Mouse (Mus musculus) erythroid progenitor cell, adult 5-6 weeks (primary cell): ENCODE results near the gene Palmd. TPM values are rescaled to one million over a fixed set of nuclear protein-coding genes. Genes with fewer than 3 reads are reported as not detected.

Experiments
- ATAC-seq: replicated peaks from 2 replicates; pipeline ENCODE4 v1.8.0; 2016; ENCODE audit warnings: moderate number of reproducible peaks, mild to moderate bottlenecking, moderate TSS enrichment, inconsistent platforms; ENCODE audit not compliant: poor library complexity, low FRiP score, severe bottlenecking
- total RNA-seq, 2 experiments: library from RNA; stranded (forward) in 1 of 2; stranded (reverse) in 1 of 2; fragments of 150-400 nt in 1 of 2; fragments of 186-747, 209-891 nt in 1 of 2; gene quantifications; 2 replicates each; pipeline versions ENCODE4 v1.2.3 to v1.2.4; 2015 to 2017; ENCODE audit warnings: low replicate concordance in 2 of 2

Gene Palmd
- total RNA-seq (2015; ENCODE audit: low replicate concordance) (not detected in 2 replicates), total RNA-seq (2017; ENCODE audit: low replicate concordance) (0.64 TPM in 1 of 2 replicates, not detected in the other)

DNA sequence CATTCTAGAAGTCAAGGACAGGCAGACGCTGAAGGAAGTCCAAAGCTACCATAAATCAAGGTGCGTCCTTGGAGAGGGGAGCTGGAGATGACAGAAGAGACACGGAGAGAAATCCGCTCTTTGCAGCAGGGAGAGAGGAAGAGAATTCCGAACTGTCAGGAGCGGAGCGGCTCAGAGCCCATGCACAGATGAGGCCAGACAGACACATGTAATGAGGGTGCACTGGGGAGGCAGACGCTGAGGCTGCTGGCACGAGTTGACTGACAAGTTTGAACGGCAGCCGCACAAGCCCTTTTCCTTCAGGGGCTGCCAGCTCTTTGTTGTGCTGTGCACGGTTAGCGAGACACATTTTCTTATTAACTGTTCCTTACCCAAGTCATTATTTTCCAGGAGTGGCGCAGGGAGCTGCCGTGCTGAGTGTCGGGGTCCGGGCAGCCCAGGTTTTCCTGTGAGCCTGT, at the start of gene Palmd:
Palmd (minus strand) TSS at position 448 of the 458 bp plus-strand sequence.
- no peak for ATAC-seq

DNA sequence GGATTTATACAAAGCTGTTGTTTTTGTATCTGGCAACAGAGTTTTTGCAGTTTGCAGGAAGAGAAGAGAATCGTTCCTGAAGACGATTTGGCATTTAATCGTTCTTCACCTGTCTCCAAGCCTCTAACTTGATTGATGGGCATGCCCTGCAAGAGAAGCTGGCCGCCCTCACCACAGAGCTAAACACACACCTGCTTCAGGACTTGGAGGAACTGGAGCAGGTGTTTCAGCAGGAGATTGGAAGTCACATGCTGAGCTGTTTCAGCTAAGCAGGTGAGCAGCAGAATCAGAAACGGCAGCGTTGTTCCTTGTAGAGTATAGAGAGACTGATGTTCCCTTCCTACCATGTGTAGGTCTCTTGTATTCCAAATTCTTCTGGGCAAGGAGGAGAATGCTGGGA, 41.4 kb upstream of the Palmd start:
- no peak for ATAC-seq

DNA sequence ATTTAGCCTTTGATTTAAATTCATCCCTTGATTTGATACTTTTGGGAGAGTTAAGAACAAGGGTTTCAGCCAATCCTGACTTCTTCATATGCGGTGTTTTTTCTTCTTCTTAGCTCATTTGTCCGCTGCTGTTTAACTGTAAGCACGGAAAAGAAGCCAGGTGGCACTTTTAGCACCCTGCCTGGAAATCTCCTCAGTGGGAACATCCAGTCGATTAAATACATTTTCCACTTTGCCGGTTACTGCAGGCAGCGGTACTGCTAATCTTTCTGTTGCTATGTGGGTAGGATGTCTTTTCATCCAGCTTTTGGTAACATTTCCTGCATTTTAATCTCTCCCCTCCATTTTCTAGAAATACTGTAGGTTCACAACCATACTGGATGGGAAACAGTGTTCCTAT, 38.6 kb upstream of the Palmd start:
- no peak for ATAC-seq

DNA sequence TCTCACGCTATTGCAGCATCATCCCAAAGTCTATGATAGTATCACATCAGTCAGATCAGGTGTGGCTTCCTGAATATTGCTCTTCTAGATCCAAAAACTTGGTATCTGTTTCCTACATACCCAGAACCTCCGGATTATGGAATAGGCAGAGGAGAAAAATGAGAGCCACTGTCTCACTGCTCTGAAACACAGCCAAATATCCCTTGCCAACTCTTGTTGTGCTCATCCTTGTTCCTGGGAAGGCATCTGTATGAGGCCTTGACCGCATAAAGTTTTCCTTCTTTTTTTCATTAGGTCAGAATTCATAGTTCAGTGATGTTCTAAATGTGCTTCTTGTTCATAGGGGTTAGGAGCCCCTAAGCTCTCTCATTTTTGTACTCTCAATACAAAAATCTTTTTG, 37.8 kb upstream of the Palmd start:
- no peak for ATAC-seq

DNA sequence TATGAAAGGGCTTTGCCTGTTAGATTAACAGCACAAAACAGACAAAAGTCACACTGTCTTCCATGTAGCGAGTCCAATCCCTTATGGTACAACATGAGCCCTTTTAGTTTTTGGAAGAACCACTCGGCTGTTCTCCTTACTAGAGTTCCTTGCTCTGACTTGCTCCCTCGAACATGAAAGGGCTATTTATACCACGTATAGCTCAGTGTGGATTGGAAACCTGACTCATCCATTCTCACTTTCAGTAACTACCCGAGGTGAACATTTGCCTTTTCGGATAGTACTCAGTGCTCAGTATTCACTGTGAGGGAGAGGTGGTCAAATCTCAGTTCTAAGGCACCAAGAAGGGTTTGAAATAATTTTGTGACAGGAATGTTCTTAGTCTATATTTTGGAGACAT, 34.6 kb upstream of the Palmd start:
- no peak for ATAC-seq

DNA sequence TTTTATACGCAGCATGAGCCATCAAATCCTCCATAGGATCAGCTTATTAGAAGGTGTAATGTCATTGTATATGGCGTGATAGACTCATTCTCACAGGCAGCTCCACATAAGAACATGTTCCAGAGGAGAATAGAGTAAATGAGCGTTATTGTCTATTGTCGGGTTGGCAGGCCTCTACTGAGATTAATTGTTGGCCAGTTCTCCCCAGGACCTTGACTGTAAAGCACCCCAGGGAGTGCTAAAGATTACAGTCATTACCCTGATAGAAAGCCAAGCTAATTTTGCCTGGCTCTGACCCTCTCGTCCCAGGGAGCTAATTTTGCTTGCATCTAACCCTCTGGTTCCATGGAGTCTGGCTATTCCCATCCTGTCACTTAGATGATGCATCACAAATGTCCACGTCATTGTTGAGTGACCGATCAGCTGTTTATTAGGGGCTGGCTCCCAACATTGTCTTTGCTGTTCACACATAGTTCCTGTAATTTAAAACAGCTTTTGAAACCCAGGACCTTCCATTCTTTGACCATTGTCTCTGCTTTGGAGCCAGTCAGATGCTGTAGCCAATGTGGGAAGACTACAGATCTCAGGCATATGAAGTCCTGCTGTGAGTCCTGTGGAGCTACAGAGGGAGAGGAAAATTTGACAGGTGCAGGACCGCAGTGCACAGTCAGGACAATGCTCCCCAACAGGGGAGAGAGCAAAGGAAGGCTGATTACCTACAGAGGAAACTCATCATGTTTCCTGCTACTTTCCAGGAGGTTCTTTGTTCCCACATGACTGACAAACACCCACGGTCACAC, 33.1 kb upstream of the Palmd start:
- ATAC-seq: no peak

DNA sequence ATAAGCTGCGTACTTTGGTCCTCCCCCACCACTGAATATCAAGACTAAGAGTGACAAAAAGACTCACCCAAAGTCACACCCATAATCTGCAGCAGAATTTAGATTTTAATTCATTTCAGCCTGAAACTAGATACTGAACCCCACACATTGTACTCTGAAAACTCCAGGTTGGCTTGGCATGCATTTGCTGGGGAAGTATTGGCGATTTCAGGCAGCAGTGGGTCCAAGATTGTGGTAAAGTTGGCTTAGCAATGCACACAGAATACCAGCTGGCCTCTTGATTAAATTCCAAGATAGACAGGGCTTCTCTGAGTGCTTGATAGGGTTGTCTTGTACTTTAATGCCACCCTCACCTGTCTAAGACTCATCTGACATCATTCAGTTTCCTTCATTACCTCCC, 24.2 kb upstream of the Palmd start:
- no peak for ATAC-seq

DNA sequence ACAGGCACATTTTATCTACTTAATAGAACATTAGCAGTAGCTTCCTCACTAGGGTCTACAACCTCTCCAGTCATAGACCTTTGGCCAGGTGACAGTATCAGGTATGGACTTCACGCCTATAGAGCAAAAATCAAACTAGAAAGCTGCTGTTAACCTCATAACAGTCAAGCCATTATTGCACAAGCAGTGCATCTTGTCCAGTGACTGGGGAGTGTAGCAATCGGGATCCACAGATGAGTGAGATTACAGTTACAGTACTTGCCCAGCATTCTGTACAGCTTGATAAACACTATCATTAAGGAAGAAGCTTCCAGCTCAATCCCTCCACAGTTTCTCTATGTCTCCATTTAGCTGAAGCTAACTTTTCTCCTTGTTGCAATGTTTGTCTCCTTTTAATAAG, 22.4 kb upstream of the Palmd start:
- no peak for ATAC-seq

DNA sequence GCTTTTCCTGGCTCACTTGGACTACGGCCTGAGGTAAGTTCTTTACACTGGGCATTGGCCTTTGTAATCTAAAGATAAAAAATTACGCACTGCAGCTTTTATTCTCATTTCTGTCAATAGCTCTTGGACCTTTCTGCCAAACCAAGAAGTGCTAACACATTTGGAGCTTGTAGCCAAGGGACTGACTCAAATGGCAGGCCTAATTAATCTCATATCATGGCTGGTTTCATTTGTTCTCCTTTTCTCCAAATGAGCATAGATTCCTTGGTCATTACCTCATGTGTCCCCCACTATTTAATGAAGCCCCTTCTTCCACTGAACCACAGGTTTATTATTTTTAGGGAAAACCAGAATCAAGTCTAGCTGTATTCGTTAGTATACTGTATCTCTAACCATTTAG, 19.4 kb upstream of the Palmd start:
- ATAC-seq: no peak

DNA sequence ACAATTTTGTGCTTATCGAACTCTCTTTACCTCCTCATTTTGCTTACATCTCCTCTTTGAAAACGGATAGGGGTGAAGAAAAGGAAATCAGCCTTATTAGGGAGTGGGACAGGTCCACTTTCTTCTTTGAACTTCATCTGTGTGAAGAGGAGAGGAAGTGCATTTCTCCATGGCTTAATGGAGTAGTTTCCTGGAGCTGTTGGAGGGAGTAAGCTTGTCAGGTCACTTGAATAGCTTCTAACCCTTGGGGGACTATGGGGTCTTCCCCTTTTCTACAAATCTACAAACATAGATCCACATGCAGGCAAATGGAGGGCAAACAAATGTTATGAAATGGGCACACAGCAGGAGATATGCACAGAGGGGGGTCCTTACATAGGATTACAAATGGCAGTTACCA, 17.7 kb upstream of the Palmd start:
- no peak for ATAC-seq

DNA sequence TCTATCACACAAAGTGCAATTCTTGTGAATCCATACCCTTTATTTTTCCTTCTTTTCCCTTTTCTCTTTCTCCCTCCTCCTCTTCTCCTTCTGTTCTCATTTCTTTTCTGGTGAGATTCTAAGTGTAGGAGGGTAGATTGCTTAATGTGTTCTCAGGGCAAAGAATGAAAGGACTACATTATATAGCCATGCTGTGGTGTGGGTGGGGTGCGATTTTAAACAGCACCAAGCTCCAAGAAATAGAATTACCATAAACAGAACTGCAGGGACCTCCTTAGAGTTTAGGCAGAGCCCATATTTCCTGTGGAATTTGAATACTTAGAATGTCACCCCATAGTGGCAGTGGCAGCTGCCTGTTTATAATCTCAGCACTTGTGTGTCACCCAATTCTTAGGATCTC, 17.0 kb upstream of the Palmd start:
- ATAC-seq: no peak

DNA sequence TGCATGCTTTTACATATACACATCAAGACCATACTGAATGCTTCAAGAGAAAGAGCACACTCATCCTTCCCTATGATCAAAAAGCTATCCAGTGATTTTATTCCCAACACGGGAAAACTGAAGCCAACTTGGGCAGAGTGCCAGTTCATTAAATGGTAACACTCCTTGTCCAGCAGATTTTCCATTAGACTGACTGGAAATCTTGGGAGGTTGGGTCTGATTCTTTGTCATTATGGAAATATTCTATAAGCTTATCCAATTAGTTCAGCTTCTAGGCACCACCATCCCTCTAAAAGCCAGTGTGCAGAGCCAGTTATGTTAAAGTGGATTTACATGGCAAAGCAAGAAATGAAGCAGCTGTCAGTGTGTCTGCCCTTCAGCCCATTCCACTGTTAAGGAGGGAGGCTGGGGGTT, 16.3 kb upstream of the Palmd start:
- no peak for ATAC-seq

DNA sequence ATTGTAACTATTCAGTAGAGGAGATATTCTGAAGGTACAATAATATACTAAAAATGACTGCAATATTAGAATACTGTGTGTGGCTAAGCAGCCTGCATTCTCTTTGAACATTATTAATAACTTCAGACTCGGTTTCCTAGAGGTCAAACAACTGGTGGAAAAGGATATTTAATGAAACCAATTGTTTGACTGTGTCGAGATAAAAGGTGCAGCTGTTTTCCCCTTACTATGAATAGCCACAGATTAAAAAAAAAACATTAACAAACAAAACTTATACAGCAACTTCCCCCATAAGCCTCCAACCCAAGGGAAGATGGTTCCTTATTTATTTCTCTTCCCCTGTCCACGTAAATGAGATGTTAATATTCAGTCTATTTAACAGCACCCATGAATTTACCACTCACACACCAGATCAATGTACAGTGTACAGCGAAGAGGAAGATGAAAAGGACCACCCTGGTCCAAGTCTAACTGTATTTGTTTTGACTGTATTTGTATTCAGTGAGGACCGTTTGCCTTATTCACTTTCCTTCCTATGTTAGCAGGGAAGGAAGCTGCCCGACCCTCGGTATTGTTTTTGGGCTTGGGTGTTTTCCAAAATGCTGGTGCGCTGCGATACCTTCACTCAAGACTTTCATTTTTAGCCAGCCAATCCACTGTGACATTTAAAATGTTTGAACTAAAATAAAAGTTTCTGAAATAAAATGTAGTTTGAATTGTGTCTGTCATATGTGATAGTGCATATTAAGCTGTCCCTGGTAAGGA, 13.2 kb upstream of the Palmd start:
- no peak for ATAC-seq

DNA sequence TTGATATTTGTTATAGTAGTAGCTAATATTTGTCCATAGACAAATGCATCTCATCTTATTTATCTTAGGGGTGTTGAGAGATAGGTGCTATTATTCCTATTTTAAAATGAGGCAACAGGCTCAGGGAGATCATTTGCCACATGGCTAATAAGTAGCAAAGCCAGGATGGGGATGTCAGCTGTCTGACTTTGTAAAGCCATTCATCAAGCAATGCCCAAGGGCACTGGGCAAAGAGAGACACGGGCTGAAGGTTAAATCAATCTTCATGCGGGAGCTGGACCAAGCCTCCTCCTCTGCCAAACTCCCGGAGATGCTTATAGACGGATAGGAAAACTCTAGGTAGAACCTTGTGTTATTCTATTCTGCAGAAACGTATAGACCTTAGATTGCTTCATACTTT, 999 bp upstream of the Palmd start:
- ATAC-seq: no peak

DNA sequence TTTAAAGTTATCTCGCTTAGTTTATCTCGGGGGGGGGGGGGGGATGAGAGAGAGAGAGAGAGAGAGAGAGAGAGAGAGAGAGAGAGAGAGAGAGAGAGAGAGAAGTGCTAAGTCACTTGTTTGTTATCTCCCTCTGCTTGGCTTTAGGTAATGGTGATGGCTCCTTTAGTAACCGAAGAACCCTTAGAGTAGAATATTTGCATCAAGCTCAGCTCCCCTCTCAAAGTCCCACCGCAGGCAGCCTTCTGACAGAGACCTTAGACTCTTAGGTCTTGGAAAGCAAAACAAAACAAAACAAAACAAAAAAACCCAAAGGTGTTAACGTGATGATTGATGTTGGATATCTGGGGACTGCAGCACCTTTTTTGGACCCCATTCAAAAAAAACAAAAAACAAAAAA, 216 bp upstream of the Palmd start:
- ATAC-seq: no peak

DNA sequence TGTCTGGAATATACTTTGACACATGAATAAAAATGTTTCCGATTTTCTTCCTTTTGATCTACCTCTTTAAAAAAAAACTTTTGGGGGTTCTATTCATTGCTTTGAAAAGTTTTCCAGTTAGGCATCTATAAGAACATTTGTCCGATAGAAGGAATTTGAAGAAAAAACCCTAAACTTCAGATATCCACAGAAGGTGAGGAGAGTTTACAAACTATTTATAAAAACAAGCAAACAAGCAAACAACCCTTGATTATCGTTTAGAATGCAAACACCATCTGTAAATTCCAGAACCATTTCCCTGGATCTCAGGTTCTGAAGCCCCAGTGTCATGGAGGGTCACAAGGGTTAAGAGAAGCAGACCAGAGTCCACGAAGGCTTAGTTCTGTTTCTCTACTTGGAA, 820 bp downstream of the Palmd start, which contains the start of gene 4930455H04Rik:
4930455H04Rik (plus strand) TSS at position 301 of the 400 bp plus-strand sequence.
- no peak for ATAC-seq

DNA sequence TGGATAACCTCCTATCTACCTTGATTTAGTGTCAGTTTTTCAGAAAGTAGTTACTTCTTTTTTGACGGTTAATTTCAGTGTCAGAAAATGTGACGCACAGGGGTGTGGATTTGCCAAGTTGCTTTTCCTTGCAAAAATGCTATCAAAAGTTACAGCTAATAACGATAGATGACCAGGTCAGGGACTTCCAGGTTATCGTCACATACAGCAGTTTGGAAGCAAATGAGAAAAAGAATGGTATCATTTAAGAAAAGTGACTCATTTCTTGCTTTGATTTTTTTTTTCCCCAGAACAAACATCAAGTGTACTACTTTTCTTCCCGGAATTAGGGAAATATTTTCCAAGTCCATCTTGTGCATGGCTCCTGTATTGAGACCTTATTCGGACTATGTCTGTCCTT, 1.4 kb downstream of the Palmd start:
- no peak for ATAC-seq

DNA sequence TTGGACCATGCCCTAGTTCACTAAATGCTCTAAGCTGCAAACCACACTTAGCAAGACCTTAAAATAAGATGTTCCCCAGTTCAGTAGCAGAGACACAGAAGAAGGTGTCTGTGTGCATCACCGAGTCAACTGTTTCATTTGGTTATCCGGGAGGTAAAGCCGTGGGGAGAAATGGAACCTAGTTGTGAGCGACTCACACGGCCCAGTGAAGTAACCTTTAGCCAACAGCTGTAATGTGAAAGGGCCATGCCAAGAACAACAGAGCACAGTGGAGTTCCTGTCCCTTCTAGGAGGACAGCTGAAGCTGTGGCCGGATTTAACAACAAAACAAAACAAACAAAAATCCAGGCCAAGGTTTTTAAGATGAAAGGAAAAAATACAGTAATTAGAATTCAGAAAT, 2.0 kb downstream of the Palmd start:
- ATAC-seq: no peak

DNA sequence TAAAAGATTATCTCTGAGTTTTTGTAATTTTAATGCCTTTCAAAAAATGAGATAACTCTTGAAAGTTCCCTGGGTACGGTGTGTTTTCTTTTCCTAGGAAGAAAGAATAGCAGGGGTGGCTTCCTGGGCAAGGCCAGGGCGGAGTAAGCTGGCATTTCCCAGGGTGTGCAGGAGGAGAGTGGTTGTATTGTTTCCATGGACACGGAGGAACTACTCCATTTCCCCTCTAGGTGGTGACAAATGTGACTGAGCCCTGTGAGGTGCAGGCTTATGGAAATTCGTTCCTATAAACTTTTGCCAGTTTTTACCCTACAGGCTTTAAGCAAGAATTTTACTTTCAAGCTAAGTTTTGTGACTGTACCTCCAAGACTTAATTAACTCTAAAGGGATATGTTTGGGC, 2.6 kb downstream of the Palmd start:
- ATAC-seq: no peak

DNA sequence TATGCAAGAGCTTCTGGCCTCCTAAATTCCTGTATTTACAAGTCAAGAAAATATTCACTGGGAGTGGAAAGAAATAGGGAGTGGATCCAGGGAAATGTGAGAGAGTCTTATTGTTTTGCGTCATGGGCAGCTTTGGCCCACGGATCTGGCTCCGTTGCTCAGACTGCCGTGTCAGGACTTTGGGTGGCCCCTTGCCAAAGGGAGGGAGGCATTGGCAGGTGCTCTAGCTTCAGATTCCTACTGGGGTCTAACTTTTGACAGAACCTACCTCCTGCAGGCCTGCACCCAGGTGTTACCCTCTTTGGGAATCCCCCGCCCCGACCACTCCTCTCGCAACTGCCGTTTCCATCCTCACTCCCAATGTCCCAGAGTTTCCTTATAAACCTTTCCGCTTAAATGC, 4.4 kb downstream of the Palmd start:
- ATAC-seq: no peak

DNA sequence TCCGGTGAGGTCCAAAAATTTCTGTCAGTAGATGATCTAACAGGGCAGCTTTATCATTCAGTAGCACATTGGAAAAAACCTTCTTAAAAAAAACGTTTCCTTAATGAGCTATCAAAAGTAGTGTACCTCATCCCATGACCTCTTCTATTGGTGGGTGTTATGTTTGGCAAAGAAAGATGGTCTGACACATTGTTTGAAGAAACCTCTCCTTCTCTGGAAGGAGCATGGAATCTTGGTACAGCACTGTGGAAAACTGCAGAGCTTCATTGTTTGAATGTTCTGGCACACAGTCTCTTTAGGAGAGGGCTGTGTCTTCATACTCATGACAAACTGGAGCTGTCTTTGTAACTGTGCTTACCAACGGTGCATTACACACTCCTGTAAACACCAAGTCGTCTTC, 5.6 kb downstream of the Palmd start:
- no peak for ATAC-seq
